Mouse (Mus musculus) kidney, embryonic 16.5 days (tissue): ENCODE measurements at regions not wholly inside any gene's neighbourhood (a gene's known extent, or its start where the extent isn't known, plus 50 kb on each side); places are given as distances from the start of the nearest gene placed in this dataset.
A peak's percentile ranks its signal among the peaks of the same experiment; 100 is the strongest.
"Not testable (repeated sequence)": the region's sequence is repeated elsewhere in the genome, so short reads cannot be mapped to it uniquely, and the experiment has no call there.

ENCODE experiments used
- ATAC-seq: fragments of 200-750 bp; cut with Nextera tagmentation; 2 replicates; pipeline ENCODE4 v1.8.0; 2017; ENCODE audit warnings: moderate TSS enrichment; ENCODE audit not compliant: low FRiP score, low TSS enrichment
- H3K27ac ChIP-seq: fragments of 300-500 bp; sonication (generic); 2 replicates; pipeline ENCODE4 v1.5.1; 2014; ENCODE audit warnings: low read length
- H3K27me3 ChIP-seq: fragments of 300-500 bp; sonication (generic); 2 replicates; pipeline ENCODE4 v1.6.1; 2014; ENCODE audit warnings: low read length, control low read depth, mixed read lengths; ENCODE audit not compliant: insufficient read depth
- H3K36me3 ChIP-seq: fragments of 300-500 bp; sonication (generic); 2 replicates; pipeline ENCODE4 v1.6.1; 2014; ENCODE audit warnings: low read length, control low read depth, mixed read lengths; ENCODE audit not compliant: insufficient read depth
- H3K4me1 ChIP-seq: fragments of 300-500 bp; sonication (generic); 2 replicates; pipeline ENCODE4 v1.6.1; 2014; ENCODE audit warnings: low read length, control low read depth, mixed read lengths; ENCODE audit not compliant: insufficient read depth
- H3K4me2 ChIP-seq: fragments of 300-500 bp; sonication (generic); replicated peaks from 2 replicates; pipeline ENCODE4 v1.6.1; 2014; ENCODE audit warnings: low read depth, low read length
- H3K4me3 ChIP-seq: fragments of 300-500 bp; sonication (generic); 2 replicates; pipeline ENCODE4 v1.5.1; 2014; ENCODE audit warnings: mild to moderate bottlenecking, low read length
- H3K9ac ChIP-seq: fragments of 300-500 bp; sonication (generic); replicated peaks from 2 replicates; pipeline ENCODE4 v1.6.1; 2014; ENCODE audit warnings: low read length
- H3K9me3 ChIP-seq: fragments of 300-500 bp; sonication (generic); 2 replicates; pipeline ENCODE4 v1.6.1; 2016; ENCODE audit warnings: low read length, control low read depth
- WGBS: fragments of 180-500 bp; shearing (Covaris S2); extraction: QIAGEN DNeasy Blood & Tissue Kit; methylation state at CpG from one replicate; pipeline ENCODE4 v1.1.7; 2014; 5-methylcytosine and 5-hydroxymethylcytosine counted together

- H3K27me3 ChIP-seq, ATAC-seq, H3K4me2 ChIP-seq, H3K27ac ChIP-seq, H3K4me1 ChIP-seq, H3K4me3 ChIP-seq, H3K9ac ChIP-seq, H3K36me3 ChIP-seq, H3K9me3 ChIP-seq: not testable (repeated sequence)
- 67% methylated on average over 1 of the region's 1 CpGs for WGBS
Measured at GRCm38 (mm10) chr10:38704762-38705130, 116.8 kb downstream of the Rfpl4b start.

GRCm38 (mm10) chr10:38703954-38704761 lies 117.4 kb downstream of the Rfpl4b start:
- H3K27ac ChIP-seq, result no peak overlapping the region
- H3K4me1 ChIP-seq, result no peaks in the 10 kb centered on the region
- no peaks in the 10 kb centered on the region for H3K27me3 ChIP-seq
- no peaks in the 10 kb centered on the region for H3K9me3 ChIP-seq
- WGBS, result 69% methylated on average over 4 of the region's 4 CpGs
- ATAC-seq, result no peak; the same call in 1 of the 2 replicates
- no peaks in the 10 kb centered on the region for H3K36me3 ChIP-seq
- no peak overlapping the region for H3K9ac ChIP-seq
- no peak overlapping the region for H3K4me3 ChIP-seq
- no peak overlapping the region for H3K4me2 ChIP-seq

- Histone ChIP-seq H3K36me3 (no peaks in the 10 kb centered on the region), H3K27ac (no peak overlapping the region), H3K4me1 (no peaks in the 10 kb centered on the region), H3K4me2 (no peak overlapping the region), H3K9ac (no peak overlapping the region), H3K9me3 (no peaks in the 10 kb centered on the region), H3K27me3 (no peaks in the 10 kb centered on the region), H3K4me3 (no peak overlapping the region)
- ATAC-seq, result no peak
- WGBS, result 79% methylated on average over 2 of the region's 2 CpGs
Measured at GRCm38 (mm10) chr10:38677453-38677852, 144.1 kb downstream of the Rfpl4b start.

GRCm38 (mm10) chr10:38668610-38669009 lies 153.0 kb downstream of the Rfpl4b start:
- no peak overlapping the region for H3K4me2 ChIP-seq
- no peak overlapping the region for H3K27ac ChIP-seq
- no peaks in the 10 kb centered on the region for H3K36me3 ChIP-seq
- no peaks in the 10 kb centered on the region for H3K27me3 ChIP-seq
- no peak overlapping the region for H3K9ac ChIP-seq
- no peaks in the 10 kb centered on the region for H3K4me1 ChIP-seq
- no peak overlapping the region for H3K4me3 ChIP-seq
- no peak for ATAC-seq
- no peaks in the 10 kb centered on the region for H3K9me3 ChIP-seq

DNA sequence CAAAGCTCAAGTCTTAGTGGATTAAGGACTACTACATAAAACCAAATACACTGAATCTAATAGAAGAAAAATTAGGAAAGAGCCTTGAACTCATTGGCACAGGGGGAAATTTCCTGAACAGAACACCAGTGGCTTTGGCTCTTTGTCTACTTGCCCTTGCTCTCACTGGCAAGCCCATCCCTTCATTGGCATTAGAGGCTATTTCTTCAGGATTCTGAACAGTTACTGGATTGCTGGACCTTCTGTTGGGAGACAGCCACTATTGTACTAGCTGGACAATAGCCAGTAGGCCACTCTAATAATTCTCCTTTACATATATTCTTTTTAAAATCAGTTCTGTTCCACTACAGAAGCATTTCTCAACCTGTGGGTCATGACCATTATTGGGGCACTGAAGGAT lies 153.7 kb downstream of the Rfpl4b start:
- no peaks in the 10 kb centered on the region for H3K36me3 ChIP-seq
- H3K4me1 ChIP-seq, result no peaks in the 10 kb centered on the region
- ATAC-seq, result no peak
- no peak overlapping the region for H3K4me3 ChIP-seq
- H3K9me3 ChIP-seq, result no peaks in the 10 kb centered on the region
- H3K9ac ChIP-seq, result no peak overlapping the region
- no peak overlapping the region for H3K27ac ChIP-seq
- no peaks in the 10 kb centered on the region for H3K27me3 ChIP-seq
- no peak overlapping the region for H3K4me2 ChIP-seq

DNA sequence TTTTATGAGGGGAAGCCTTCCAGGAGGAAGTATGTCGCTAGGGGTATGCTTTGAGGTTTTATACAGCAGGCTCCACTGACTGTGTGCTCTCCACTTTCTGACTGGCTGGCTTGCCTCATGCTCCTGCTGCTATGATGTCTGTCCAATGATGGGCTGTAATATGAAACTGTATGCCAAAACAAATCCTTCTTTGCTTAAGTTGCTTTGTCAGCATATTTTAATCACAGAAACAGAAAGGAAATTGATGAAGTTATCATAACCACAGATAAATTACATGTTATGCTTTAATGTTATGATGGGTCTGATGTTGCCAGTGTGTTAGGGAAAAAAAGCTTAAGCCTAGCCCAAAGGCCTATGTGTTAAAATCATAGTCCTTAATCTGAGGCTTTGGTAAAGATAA lies 185.9 kb downstream of the Rfpl4b start:
- H3K9me3 ChIP-seq, result no peaks in the 10 kb centered on the region
- WGBS, result 76% methylated on average over 1 of the region's 1 CpGs
- H3K4me3 ChIP-seq, result no peak overlapping the region
- H3K27ac ChIP-seq, result no peak overlapping the region
- peak; percentile 19; the same call in 1 of the 2 replicates for ATAC-seq
- H3K27me3 ChIP-seq, result no peaks in the 10 kb centered on the region
- no peaks in the 10 kb centered on the region for H3K36me3 ChIP-seq
- H3K4me2 ChIP-seq, result no peak overlapping the region
- no peak overlapping the region for H3K9ac ChIP-seq
- H3K4me1 ChIP-seq, result no peaks in the 10 kb centered on the region

- Histone ChIP-seq H3K4me2 (no peak overlapping the region), H3K27me3 (no peaks in the 10 kb centered on the region), H3K36me3 (no peaks in the 10 kb centered on the region), H3K4me1 (no peaks in the 10 kb centered on the region), H3K4me3 (no peak overlapping the region), H3K9ac (no peak overlapping the region), H3K9me3 (no peaks in the 10 kb centered on the region), H3K27ac (no peak overlapping the region)
- WGBS, result 72% methylated on average over 4 of the region's 4 CpGs
- no peak for ATAC-seq
Measured at GRCm38 (mm10) chr10:38629907-38630505, 191.6 kb downstream of the Rfpl4b start.

- Histone ChIP-seq H3K4me3 (no peak overlapping the region), H3K9ac (no peak overlapping the region), H3K4me1 (no peaks in the 10 kb centered on the region), H3K27ac (no peak overlapping the region), H3K36me3 (no peaks in the 10 kb centered on the region), H3K4me2 (no peak overlapping the region), H3K9me3 (no peaks in the 10 kb centered on the region), H3K27me3 (no peaks in the 10 kb centered on the region)
- ATAC-seq, result no peak
- WGBS, result 91% methylated on average over 1 of the region's 1 CpGs
Measured at GRCm38 (mm10) chr10:38623399-38623798, 198.2 kb downstream of the Rfpl4b start.

DNA sequence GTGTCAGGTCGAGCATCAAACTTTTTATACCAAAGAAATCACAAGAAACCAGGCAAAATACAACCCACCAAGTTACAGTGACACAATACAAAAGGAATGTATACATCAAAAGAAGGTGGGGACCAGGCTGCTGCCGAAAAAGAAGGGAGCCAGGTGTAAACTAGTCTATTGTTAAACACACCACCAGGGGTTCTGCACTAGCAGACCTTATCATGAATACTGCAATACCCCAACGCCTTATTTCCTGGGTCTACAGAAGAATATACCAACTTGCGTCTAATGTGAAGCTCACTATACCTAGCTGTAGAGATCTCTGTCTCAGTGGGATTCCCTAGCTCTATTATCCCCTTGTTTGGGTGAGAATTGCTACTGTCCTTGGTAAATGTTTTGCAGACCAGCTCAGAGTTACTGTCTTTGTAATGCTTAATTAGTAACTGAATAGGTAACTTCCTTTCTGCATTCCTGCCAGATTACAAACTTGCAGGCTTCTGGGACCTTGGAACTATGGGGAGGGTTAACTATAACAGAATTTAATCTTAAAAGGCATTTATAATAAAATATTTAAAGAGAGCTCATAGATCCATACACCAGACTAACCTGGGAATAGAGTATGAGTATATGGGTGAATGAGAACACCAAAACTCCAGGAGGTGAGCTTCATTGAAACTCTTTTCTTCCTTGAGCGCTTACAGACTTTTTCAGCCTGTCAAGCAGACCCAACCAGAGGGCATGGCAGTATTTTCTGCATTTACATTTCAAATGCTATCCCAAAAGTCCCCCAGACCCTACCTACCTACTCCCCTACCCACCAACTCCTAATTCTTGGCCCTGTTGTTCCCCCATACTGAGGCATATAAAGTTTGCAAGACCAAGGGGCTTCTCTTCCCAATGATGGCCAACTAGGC lies 211.7 kb downstream of the Rfpl4b start:
- Histone ChIP-seq H3K4me2 (no peak overlapping the region), H3K9ac (no peak overlapping the region), H3K9me3 (peaks cover 5% of the 10 kb centered on the region; the same call in 1 of the 2 replicates), H3K4me3 (no peak overlapping the region), H3K27ac (no peak overlapping the region), H3K4me1 (no peaks in the 10 kb centered on the region), H3K36me3 (no peaks in the 10 kb centered on the region), H3K27me3 (no peaks in the 10 kb centered on the region)
- 69% methylated on average over 5 of the region's 5 CpGs for WGBS
- no peak for ATAC-seq

GRCm38 (mm10) chr10:38586061-38586460 lies 235.5 kb downstream of the Rfpl4b start:
- ATAC-seq, result no peak
- Histone ChIP-seq H3K36me3 (no peaks in the 10 kb centered on the region), H3K4me1 (no peaks in the 10 kb centered on the region), H3K9ac (no peak overlapping the region), H3K9me3 (no peaks in the 10 kb centered on the region), H3K4me3 (no peak overlapping the region), H3K4me2 (no peak overlapping the region), H3K27ac (no peak overlapping the region), H3K27me3 (no peaks in the 10 kb centered on the region)
- WGBS, result 60% methylated on average over 2 of the region's 2 CpGs
